Mouse (Mus musculus): ENCODE results near the gene Hnrnpll. TPM values are rescaled to one million over a fixed set of nuclear protein-coding genes. Genes with fewer than 3 reads are reported as not detected.
"Not testable (repeated sequence)": the region's sequence is repeated elsewhere in the genome, so short reads cannot be mapped to it uniquely, and the experiment has no call there.

The Hnrnpll gene
- polyA plus RNA-seq, 1 experiment, result 81.9 TPM

GRCm38 (mm10) chr17:80058501-80058900 is 3.6 kb downstream of the Hnrnpll start:
- no peak for TF ChIP-seq POLR2A (IDR thresholded peaks at IDR 0.05; ENCODE audit: borderline replicate concordance, extremely low read depth, insufficient read depth, insufficient read length, poor library complexity, severe bottlenecking)
- no peak for TF ChIP-seq CTCF (IDR thresholded peaks at IDR 0.05; ENCODE audit: borderline replicate concordance, extremely low read depth, insufficient read depth, insufficient read length)
- no peak for DNase-seq (ENCODE audit: low read depth)

DNA sequence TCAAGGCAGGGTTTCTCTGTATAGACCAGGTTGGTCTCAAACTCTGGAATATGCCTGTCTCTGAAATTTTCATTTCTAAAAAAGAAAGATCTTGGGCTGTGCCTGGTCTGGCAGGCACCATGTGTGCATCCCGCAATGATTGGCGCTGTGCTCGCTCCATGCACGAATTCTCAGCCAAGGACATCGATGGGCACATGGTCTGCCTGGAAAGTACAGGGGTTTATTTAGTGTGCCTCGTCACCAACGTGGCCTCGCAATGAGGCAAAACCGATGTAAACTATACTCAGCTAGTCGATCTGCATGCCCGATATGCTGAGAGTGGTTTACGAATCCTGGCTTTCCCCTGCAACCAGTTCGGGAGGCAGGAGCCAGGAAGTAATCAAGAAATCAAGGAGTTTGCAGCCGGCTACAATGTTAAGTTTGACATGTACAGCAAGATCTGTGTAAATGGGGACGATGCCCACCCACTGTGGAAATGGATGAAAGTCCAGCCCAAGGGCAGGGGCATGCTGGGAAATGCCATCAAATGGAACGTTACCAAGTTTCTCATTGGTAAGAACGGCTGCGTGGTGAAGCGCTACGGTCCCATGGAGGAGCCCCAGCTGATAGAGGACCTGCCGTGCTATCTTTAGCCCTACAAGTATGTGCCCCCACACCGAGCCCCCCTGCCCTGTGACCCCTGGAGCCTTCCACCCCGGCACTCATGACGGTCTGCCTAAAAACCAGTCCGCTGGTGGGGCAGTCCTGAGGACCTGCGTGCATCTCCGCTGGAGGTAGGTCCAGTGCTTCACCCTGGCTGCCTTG is 8.0 kb downstream of the Hnrnpll start:
- DNase-seq (ENCODE audit: low read depth), result peak; percentile 25
- TF ChIP-seq CTCF (IDR thresholded peaks at IDR 0.05; ENCODE audit: borderline replicate concordance, extremely low read depth, insufficient read depth, insufficient read length) (no peak), POLR2A (IDR thresholded peaks at IDR 0.05; ENCODE audit: borderline replicate concordance, extremely low read depth, insufficient read depth, insufficient read length, poor library complexity, severe bottlenecking) (no peak)

- no peak for DNase-seq (ENCODE audit: low read depth)
- no peak for TF ChIP-seq POLR2A (IDR thresholded peaks at IDR 0.05; ENCODE audit: borderline replicate concordance, extremely low read depth, insufficient read depth, insufficient read length, poor library complexity, severe bottlenecking)
- TF ChIP-seq CTCF (IDR thresholded peaks at IDR 0.05; ENCODE audit: borderline replicate concordance, extremely low read depth, insufficient read depth, insufficient read length), result no peak
Measured at GRCm38 (mm10) chr17:80051682-80052081, 10.5 kb downstream of the Hnrnpll start.

DNA sequence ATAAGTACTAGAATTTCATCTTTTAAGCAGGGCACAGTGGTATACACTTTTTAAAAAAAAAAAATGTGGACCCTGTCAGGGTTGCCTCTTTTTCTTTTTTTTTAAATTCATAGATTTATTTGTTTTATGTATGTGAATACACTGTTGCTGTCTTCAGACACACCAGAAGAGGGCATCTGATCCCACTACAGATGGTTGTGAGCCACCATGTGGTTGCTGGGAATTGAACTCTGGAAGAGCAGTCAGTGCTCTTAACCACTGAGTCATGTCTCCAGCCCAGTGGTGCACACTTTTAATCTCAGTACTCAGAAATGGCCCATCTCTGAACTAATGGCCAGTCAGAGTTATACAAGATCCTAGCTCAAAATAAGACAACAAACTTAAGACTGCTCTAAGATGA is 12.8 kb downstream of the Hnrnpll start:
- not testable (repeated sequence) for DNase-seq (ENCODE audit: low read depth)

DNA sequence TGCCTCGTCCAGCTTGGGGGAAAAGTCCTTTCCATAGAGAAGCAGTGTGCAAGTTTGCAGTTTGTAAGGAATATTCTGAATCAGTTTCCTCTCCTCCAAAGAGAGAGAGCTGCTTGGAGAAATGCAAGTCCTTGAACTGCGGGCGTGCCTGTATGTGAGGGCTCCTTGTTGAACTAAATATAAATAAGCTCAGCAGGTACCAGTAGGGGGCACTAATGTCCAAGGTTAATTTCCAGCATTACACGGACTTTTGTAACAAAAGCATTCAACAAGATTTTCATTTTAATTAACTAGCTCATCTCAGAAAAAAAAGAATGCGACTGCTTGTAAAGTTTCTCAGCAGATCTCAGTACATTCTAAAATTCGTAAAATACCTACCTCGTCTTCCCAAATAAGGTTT is 13.9 kb downstream of the Hnrnpll start:
- peak; percentile 54; the same call in 1 of the 2 replicates for TF ChIP-seq CTCF (IDR thresholded peaks at IDR 0.05; ENCODE audit: borderline replicate concordance, extremely low read depth, insufficient read depth, insufficient read length)
- no peak for TF ChIP-seq POLR2A (IDR thresholded peaks at IDR 0.05; ENCODE audit: borderline replicate concordance, extremely low read depth, insufficient read depth, insufficient read length, poor library complexity, severe bottlenecking)
- peak; percentile 87 for DNase-seq (ENCODE audit: low read depth)

- TF ChIP-seq CTCF (IDR thresholded peaks at IDR 0.05; ENCODE audit: borderline replicate concordance, extremely low read depth, insufficient read depth, insufficient read length) (no peak), POLR2A (IDR thresholded peaks at IDR 0.05; ENCODE audit: borderline replicate concordance, extremely low read depth, insufficient read depth, insufficient read length, poor library complexity, severe bottlenecking) (no peak)
- DNase-seq (ENCODE audit: low read depth), result no peak
Measured at GRCm38 (mm10) chr17:80041739-80042138, 20.4 kb downstream of the Hnrnpll start.

GRCm38 (mm10) chr17:80028675-80029074 is 33.5 kb downstream of the Hnrnpll start:
- no peak for DNase-seq (ENCODE audit: low read depth)
- TF ChIP-seq CTCF (IDR thresholded peaks at IDR 0.05; ENCODE audit: borderline replicate concordance, extremely low read depth, insufficient read depth, insufficient read length) (no peak), POLR2A (IDR thresholded peaks at IDR 0.05; ENCODE audit: borderline replicate concordance, extremely low read depth, insufficient read depth, insufficient read length, poor library complexity, severe bottlenecking) (no peak)

DNA sequence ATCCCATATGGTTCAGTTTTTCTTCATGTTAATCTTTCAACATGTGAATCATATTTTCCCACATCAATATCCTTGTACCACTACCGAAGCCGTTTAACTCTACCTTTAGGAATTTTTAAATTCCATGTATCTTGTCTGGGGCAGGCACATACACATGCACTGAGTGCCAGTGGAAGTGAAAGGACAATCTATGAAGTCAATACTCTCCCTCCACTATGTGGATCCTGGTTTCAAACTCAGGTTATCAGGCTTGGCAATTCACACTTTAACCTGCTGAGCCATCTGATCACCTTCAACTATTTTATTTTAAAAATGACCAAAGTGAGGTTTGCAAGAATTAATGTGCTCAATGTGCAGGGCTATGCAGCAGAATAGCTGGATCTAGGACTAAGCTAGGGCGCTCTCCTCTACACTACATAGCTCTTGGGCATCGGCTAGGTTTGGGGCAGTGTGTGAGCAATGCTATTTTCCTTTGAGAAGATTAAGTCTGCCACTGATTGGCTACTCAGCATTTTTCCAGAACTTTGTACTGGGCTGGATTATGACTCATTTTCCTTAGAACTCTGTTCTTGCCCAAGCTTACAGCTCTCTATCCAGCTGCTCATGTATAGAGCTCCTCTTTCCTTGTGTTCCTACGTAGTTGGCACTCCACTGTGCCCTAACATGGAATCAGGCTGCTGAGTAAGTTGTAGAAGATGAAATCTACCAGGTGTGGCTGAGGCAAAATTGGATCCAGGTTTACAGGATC is 35.8 kb downstream of the Hnrnpll start:
- TF ChIP-seq CTCF (IDR thresholded peaks at IDR 0.05; ENCODE audit: borderline replicate concordance, extremely low read depth, insufficient read depth, insufficient read length) (no peak), POLR2A (IDR thresholded peaks at IDR 0.05; ENCODE audit: borderline replicate concordance, extremely low read depth, insufficient read depth, insufficient read length, poor library complexity, severe bottlenecking) (no peak)
- no peak for DNase-seq (ENCODE audit: low read depth)

DNA sequence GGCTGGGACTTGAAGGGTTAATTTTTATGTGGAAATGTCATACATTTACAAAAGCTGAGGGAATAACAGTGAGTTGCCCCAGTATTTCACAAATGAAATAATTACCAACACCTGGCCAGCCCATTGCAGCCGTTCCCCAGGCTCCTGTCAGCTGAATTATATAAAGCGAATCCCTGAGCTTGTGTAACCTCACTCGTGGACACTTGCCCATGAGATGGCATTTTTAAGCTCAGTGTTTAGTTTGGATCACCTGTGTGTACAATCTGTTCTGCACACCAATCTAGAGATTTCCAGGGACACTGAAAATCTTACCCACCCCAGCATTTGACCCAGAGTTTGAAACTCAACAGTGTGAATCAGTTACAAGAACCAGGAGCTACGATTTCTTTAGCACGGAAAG is 40.0 kb downstream of the Hnrnpll start:
- TF ChIP-seq CTCF (IDR thresholded peaks at IDR 0.05; ENCODE audit: borderline replicate concordance, extremely low read depth, insufficient read depth, insufficient read length) (no peak), POLR2A (IDR thresholded peaks at IDR 0.05; ENCODE audit: borderline replicate concordance, extremely low read depth, insufficient read depth, insufficient read length, poor library complexity, severe bottlenecking) (no peak)
- DNase-seq (ENCODE audit: low read depth), result no peak

DNA sequence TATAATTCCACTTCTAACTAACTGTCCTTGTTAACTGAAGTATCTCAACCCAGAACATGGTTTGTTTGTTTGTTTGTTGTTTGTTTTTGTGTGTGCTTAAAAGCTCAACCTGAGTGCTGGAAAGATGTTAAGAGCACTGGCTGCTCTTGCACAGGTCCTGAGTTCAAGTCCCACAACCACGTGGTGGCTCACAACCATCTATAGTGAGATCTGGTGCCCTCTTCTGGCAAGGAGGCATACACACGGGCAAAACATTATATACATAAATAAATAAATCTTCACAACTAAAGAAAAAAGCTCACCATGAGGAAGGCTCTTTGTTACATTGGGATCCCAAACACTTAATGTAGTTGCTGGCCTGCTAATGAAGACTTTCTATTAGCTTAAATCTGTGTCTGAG is 41.6 kb downstream of the Hnrnpll start:
- no peak for DNase-seq (ENCODE audit: low read depth)
- TF ChIP-seq POLR2A (IDR thresholded peaks at IDR 0.05; ENCODE audit: borderline replicate concordance, extremely low read depth, insufficient read depth, insufficient read length, poor library complexity, severe bottlenecking) (no peak), CTCF (IDR thresholded peaks at IDR 0.05; ENCODE audit: borderline replicate concordance, extremely low read depth, insufficient read depth, insufficient read length) (no peak)

- peak; percentile 48; the same call in 1 of the 2 replicates for TF ChIP-seq CTCF (IDR thresholded peaks at IDR 0.05; ENCODE audit: borderline replicate concordance, extremely low read depth, insufficient read depth, insufficient read length)
- TF ChIP-seq POLR2A (IDR thresholded peaks at IDR 0.05; ENCODE audit: borderline replicate concordance, extremely low read depth, insufficient read depth, insufficient read length, poor library complexity, severe bottlenecking), result no peak
- DNase-seq (ENCODE audit: low read depth), result peak; percentile 42
Measured at GRCm38 (mm10) chr17:80018976-80019541, 43.1 kb downstream of the Hnrnpll start.
